Mouse (Mus musculus): ENCODE measurements at regions not wholly inside any gene's neighbourhood (a gene's known extent, or its start where the extent isn't known, plus 50 kb on each side); places are given as distances from the start of the nearest gene placed in this dataset.

DNA sequence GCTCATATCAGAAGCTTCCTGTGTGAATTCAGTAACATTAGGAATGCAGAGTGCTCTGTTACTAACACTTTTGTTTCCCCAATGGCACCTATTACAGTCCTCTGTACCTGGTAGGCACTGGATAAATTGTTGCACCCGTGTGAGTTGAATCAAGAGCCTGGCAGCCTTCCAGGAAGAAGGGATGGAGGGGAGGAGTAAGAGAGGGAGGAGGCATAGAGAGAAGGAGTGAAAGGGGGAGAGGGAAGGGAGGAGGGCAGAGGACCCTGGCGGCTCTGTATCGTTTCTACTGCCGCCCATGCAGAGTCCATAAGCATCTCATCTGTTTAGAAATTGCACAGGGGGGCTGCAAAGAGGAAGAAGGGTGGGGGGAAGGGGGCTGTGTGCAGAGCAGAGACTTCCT, 215.7 kb upstream of the Zmiz1 start:
- TF ChIP-seq POLR2A (IDR thresholded peaks at IDR 0.05; ENCODE audit: borderline replicate concordance, insufficient read depth, low read length) (no peak), CTCF (IDR thresholded peaks at IDR 0.05; ENCODE audit: borderline replicate concordance, insufficient read depth, low read depth, low read length) (no peak)

All from cerebellum, adult 2 months (tissue).